Mouse (Mus musculus) midbrain, embryonic 11.5 days (tissue): ENCODE data around the gene Ccdc84. TPM values are rescaled to one million over a fixed set of nuclear protein-coding genes. Genes with fewer than 3 reads are reported as not detected.
"Not testable (repeated sequence)": the region's sequence is repeated elsewhere in the genome, so short reads cannot be mapped to it uniquely, and the experiment has no call there.

Source experiments
- ATAC-seq: fragments of 200-750 bp; cut with Nextera tagmentation; 2 replicates; pipeline ENCODE4 v1.8.0; 2017; ENCODE audit warnings: moderate TSS enrichment, moderate library complexity; ENCODE audit not compliant: low FRiP score
- DNase-seq: peaks from one replicate; pipeline ENCODE4 v3.0.0; 2015; ENCODE audit warnings: low spot score; ENCODE audit errors: missing footprints
- H3K27ac ChIP-seq: fragments of 300-500 bp; sonication (generic); 2 replicates; pipeline ENCODE4 v1.5.1; 2014; ENCODE audit warnings: low read depth, low read length
- H3K27me3 ChIP-seq: fragments of 300-500 bp; sonication (generic); 2 replicates; pipeline ENCODE4 v1.6.1; 2014; ENCODE audit warnings: mild to moderate bottlenecking, low read length, moderate library complexity, mixed read lengths; ENCODE audit not compliant: control insufficient read depth, insufficient read depth
- H3K36me3 ChIP-seq: fragments of 300-500 bp; sonication (generic); 2 replicates; pipeline ENCODE4 v1.6.1; 2014; ENCODE audit warnings: mild to moderate bottlenecking, low read length, moderate library complexity, mixed read lengths; ENCODE audit not compliant: control insufficient read depth, insufficient read depth
- H3K4me1 ChIP-seq: fragments of 300-500 bp; sonication (generic); 2 replicates; pipeline ENCODE4 v1.6.1; 2014; ENCODE audit warnings: low read length; ENCODE audit not compliant: control insufficient read depth, insufficient read depth
- H3K4me2 ChIP-seq: fragments of 300-500 bp; sonication (generic); 2 replicates; pipeline ENCODE4 v1.6.1; 2014; ENCODE audit warnings: mild to moderate bottlenecking, moderate library complexity
- H3K4me3 ChIP-seq: fragments of 300-500 bp; sonication (generic); 2 replicates; pipeline ENCODE4 v1.5.1; 2014; ENCODE audit warnings: low read depth, low read length
- H3K9ac ChIP-seq: fragments of 300-500 bp; sonication (generic); 2 replicates; pipeline ENCODE4 v1.6.1; 2014; ENCODE audit warnings: low read length
- H3K9me3 ChIP-seq: fragments of 300-500 bp; sonication (generic); 2 replicates; pipeline ENCODE4 v1.6.1; 2016; ENCODE audit warnings: low read length; ENCODE audit not compliant: control insufficient read depth
- WGBS: fragments of 180-500 bp; shearing (Covaris S2); extraction: QIAGEN DNeasy Blood & Tissue Kit; methylation state at CpG from one replicate; pipeline ENCODE4 v1.1.7; 2014; 5-methylcytosine and 5-hydroxymethylcytosine counted together
- polyA plus RNA-seq: library from polyadenylated mRNA; unstranded; fragments of >200 nt; fragmentation: Nextera tagmentation; extraction: Ambion mirVana; gene quantifications from 2 replicates; pipeline ENCODE4 v1.2.1, GENCODE M21; 2014

Gene Ccdc84
- polyA plus RNA-seq, 1 experiment from 2014 or later: 31.9 TPM

- under 1% methylated on average over 82 of the region's 83 CpGs for WGBS
- H3K4me2 ChIP-seq: peak within 1 kb of the TSS; percentile 93
- ATAC-seq (peak; percentile 99), DNase-seq (peak; percentile 100)
- H3K9me3 ChIP-seq: no peaks in the 10 kb centered on the region
- peak within 1 kb of the TSS; percentile 63 for H3K27ac ChIP-seq
- peaks cover 12% of the 10 kb centered on the region; the same call in 1 of the 2 replicates for H3K36me3 ChIP-seq
- peaks cover 12% of the 10 kb centered on the region for H3K4me1 ChIP-seq
- H3K9ac ChIP-seq: peak within 1 kb of the TSS; percentile 94
- H3K4me3 ChIP-seq: peak within 1 kb of the TSS; percentile 89
- no peaks in the 10 kb centered on the region for H3K27me3 ChIP-seq
Observed at GRCm38 (mm10) chr9:44379054-44379834, 39.1 kb downstream of the Ccdc84 start, which contains the start of gene Hyou1. Hyou1 (plus strand) TSS chr9:44379490.

- H3K27ac ChIP-seq: no peak overlapping the region
- DNase-seq: no peak
- no peaks in the 10 kb centered on the region for H3K9me3 ChIP-seq
- WGBS: 90% methylated on average over 5 of the region's 5 CpGs
- peak overlapping the region; percentile 89 for H3K4me3 ChIP-seq
- H3K4me2 ChIP-seq: peak overlapping the region; percentile 93
- ATAC-seq: no peak
- peak overlapping the region; percentile 94; the same call in 1 of the 2 replicates for H3K9ac ChIP-seq
- peaks cover 12% of the 10 kb centered on the region; the same call in 1 of the 2 replicates for H3K36me3 ChIP-seq
- H3K4me1 ChIP-seq: peaks cover 12% of the 10 kb centered on the region
- H3K27me3 ChIP-seq: no peaks in the 10 kb centered on the region
Observed at GRCm38 (mm10) chr9:44378153-44378730, 40.1 kb downstream of the Ccdc84 start.

GRCm38 (mm10) chr9:44377335-44377734, 41.0 kb downstream of the Ccdc84 start:
- WGBS: 86% methylated on average over 2 of the region's 2 CpGs
- not testable (repeated sequence) for ATAC-seq, H3K9me3 ChIP-seq, H3K9ac ChIP-seq, DNase-seq, H3K27me3 ChIP-seq, H3K27ac ChIP-seq, H3K4me2 ChIP-seq, H3K4me3 ChIP-seq, H3K36me3 ChIP-seq
- peaks cover 12% of the 10 kb centered on the region for H3K4me1 ChIP-seq

GRCm38 (mm10) chr9:44376141-44376540, 42.2 kb downstream of the Ccdc84 start:
- peaks cover 12% of the 10 kb centered on the region for H3K4me1 ChIP-seq
- ATAC-seq (no peak), DNase-seq (no peak)
- H3K9me3 ChIP-seq: no peaks in the 10 kb centered on the region
- H3K4me3 ChIP-seq: no peak overlapping the region
- H3K9ac ChIP-seq: no peak overlapping the region
- 90% methylated on average over 6 of the region's 6 CpGs for WGBS
- no peak overlapping the region for H3K4me2 ChIP-seq
- no peak overlapping the region for H3K27ac ChIP-seq
- peaks cover 2% of the 10 kb centered on the region; the same call in 1 of the 2 replicates for H3K36me3 ChIP-seq
- H3K27me3 ChIP-seq: no peaks in the 10 kb centered on the region

GRCm38 (mm10) chr9:44373386-44373785, 45.0 kb downstream of the Ccdc84 start:
- H3K9me3 ChIP-seq: no peaks in the 10 kb centered on the region
- ATAC-seq: no peak
- H3K9ac ChIP-seq: no peak overlapping the region

GRCm38 (mm10) chr9:44364480-44364879, 53.9 kb downstream of the Ccdc84 start:
- 60% methylated on average over 3 of the region's 3 CpGs for WGBS

More at GRCm38 (mm10) chr9:44373386-44373785, 45.0 kb downstream of the Ccdc84 start:
- Histone ChIP-seq H3K27me3 (no peaks in the 10 kb centered on the region), H3K4me2 (no peak overlapping the region), H3K4me3 (no peak overlapping the region), H3K36me3 (no peaks in the 10 kb centered on the region), H3K4me1 (peaks cover 2% of the 10 kb centered on the region), H3K27ac (no peak overlapping the region)
- no peak for DNase-seq

GRCm38 (mm10) chr9:44361931-44362330, 56.4 kb downstream of the Ccdc84 start:
- H3K9me3 ChIP-seq, H3K27me3 ChIP-seq, H3K36me3 ChIP-seq, DNase-seq, H3K4me1 ChIP-seq: not testable (repeated sequence)
- H3K4me2 ChIP-seq: peak overlapping the region; percentile 40; the same call in 1 of the 2 replicates
- H3K9ac ChIP-seq: peak overlapping the region; percentile 81; the same call in 1 of the 2 replicates
- peak overlapping the region; percentile 80; the same call in 1 of the 2 replicates for H3K4me3 ChIP-seq
- 51% methylated on average over 4 of the region's 4 CpGs for WGBS
- peak overlapping the region; percentile 21; the same call in 1 of the 2 replicates for H3K27ac ChIP-seq
- ATAC-seq: peak; percentile 52

More at GRCm38 (mm10) chr9:44364480-44364879, 53.9 kb downstream of the Ccdc84 start:
- H3K36me3 ChIP-seq: 0 out of 2 replicates have a peak, but pooled peaks cover 1% of the 10 kb centered on the region
- H3K27ac ChIP-seq: no peak overlapping the region
- H3K4me3 ChIP-seq: no peak overlapping the region
- no peaks in the 10 kb centered on the region for H3K27me3 ChIP-seq
- H3K4me1 ChIP-seq: peaks cover 3% of the 10 kb centered on the region; the same call in 1 of the 2 replicates
- no peak for ATAC-seq
- no peaks in the 10 kb centered on the region for H3K9me3 ChIP-seq
- no peak overlapping the region for H3K9ac ChIP-seq
- no peak overlapping the region for H3K4me2 ChIP-seq
- no peak for DNase-seq

- peaks cover 10% of the 10 kb centered on the region for H3K36me3 ChIP-seq
Observed at GRCm38 (mm10) chr9:44361190-44361917, 57.0 kb downstream of the Ccdc84 start, which contains the start of gene Vps11. Vps11 (minus strand) TSS chr9:44361670.

More at GRCm38 (mm10) chr9:44361190-44361917, 57.0 kb downstream of the Ccdc84 start, which contains the start of gene Vps11:
- 1% methylated on average over 44 of the region's 44 CpGs for WGBS
- H3K4me1 ChIP-seq: peaks cover 3% of the 10 kb centered on the region; the same call in 1 of the 2 replicates
- DNase-seq (peak; percentile 99), ATAC-seq (peak; percentile 94)
- H3K4me3 ChIP-seq: peak within 1 kb of the TSS; percentile 80
- no peaks in the 10 kb centered on the region for H3K9me3 ChIP-seq
- H3K4me2 ChIP-seq: peak within 1 kb of the TSS; percentile 47
- peak within 1 kb of the TSS; percentile 81 for H3K9ac ChIP-seq
- H3K27ac ChIP-seq: peak within 1 kb of the TSS; percentile 21; the same call in 1 of the 2 replicates
- H3K27me3 ChIP-seq: no peaks in the 10 kb centered on the region
